Mouse (Mus musculus) gastrocnemius, postnatal 36 days (tissue): ENCODE measurements around the gene Gm8113. TPM values are rescaled to one million over a fixed set of nuclear protein-coding genes. Genes with fewer than 3 reads are reported as not detected.
"Not testable (repeated sequence)": the region's sequence is repeated elsewhere in the genome, so short reads cannot be mapped to it uniquely, and the experiment has no call there.

Experiments
- DNase-seq, 2 experiments: peaks; one replicate each; pipeline ENCODE4 v3.0.0; 2022
- intact Hi-C: fragments of 180-260 bp; cut with DNase I; formaldehyde crosslinking; loops from one replicate; pipeline ENCODE4 v1.15.1; 2025
- long read RNA-seq, 2 experiments: library from polyadenylated mRNA; stranded (forward); transcript quantifications; one replicate each; pipeline ENCODE4 v2.0.0; 2021
- total RNA-seq, 2 experiments: library from RNA; stranded (reverse); gene quantifications; 2 replicates each; pipeline ENCODE4 v1.2.3; 2021

The Gm8113 gene
- under 1 TPM; 0.20 to 0.28 TPM for total RNA-seq
- long read RNA-seq, experiment 1 = 0 reads
- long read RNA-seq, experiment 2 = 0 reads

DNA sequence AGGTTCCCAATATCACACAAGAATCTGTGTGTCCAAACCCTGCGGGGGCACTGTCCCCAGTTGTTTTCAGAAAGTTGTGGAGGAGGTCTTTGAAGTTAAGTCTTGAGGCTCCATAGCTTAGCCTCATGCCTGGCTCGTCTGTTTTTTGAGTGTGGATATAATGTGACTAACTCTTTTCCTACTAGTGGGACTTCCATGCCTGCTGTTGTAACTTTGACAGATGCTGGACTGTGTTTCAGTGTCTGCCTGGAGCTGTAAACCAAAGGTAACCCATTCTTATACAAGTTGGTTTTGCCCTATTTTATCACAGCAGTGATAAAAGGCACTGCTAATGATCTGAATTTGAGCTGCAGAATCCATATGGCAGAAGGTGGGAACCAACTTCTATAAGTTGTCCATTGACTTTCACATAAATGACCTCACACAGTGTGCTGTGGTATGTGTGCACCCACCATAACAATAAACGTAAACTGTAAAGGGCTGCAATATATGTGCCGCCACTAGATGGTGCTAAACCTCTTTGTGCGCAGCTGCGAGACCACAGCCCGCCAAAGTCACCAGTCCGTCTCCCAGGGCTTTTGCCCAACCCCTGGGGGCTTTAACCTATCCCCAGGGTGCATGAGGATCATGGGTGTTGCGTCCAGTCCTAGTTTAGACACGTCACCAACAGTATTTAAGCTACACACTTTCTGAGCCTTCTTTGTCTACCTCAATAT lies at the start of gene Gm8113:
Gene Gm8113, plus strand, starts transcription at position 703 of the 716 bp plus-strand sequence.
- intact Hi-C loops = loop anchor here (10.0 kb wide), 1 partner anchor 60 kb away; no protein-coding TSS in a partner anchor
- DNase-seq = peak; percentile 5 to 14

DNA sequence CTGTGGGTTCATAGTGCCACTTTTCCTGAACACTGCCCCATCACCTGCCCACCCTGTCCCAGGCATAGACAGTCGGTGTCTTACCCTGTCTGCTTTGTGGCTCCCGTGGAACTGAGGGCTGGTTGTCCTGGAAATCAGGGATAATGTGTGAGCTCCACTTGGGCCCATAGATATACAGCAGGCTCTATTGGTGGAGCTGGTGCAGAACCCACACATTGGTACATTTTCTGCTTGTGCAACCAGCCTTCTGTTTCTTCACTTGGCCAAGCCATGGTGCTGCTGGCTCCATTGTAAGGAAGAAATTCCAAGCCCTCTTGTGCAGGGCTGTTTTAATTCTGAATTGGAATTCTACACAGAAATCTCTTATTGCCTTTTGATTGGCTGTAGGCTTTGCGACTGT lies 49.8 kb upstream of the Gm8113 start, which contains the start of gene Ear1:
Gene Ear1, minus strand, starts transcription at position 101 of the 400 bp plus-strand sequence.
- DNase-seq, intact Hi-C loops: not testable (repeated sequence)

DNA sequence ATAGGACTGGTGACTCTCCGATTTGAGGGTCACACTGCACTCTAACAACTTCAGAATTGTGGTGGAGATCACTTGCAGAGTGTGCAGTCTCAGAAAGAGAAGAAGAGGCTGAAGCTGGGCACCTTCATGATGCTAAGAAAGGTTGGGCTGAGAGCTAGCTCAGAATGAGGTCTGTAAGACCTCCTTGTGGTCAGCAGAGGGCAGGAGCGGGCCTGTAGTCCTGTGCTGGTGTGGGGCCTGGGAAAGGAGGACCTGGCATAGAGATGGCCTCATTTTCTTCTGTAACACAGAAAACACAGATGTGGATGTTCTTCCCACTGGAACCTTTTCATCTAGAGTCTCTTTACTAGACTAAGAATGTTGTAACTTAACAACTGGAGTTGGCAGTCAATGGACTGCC lies 47.4 kb upstream of the Gm8113 start:
- DNase-seq, intact Hi-C loops: not testable (repeated sequence)

DNA sequence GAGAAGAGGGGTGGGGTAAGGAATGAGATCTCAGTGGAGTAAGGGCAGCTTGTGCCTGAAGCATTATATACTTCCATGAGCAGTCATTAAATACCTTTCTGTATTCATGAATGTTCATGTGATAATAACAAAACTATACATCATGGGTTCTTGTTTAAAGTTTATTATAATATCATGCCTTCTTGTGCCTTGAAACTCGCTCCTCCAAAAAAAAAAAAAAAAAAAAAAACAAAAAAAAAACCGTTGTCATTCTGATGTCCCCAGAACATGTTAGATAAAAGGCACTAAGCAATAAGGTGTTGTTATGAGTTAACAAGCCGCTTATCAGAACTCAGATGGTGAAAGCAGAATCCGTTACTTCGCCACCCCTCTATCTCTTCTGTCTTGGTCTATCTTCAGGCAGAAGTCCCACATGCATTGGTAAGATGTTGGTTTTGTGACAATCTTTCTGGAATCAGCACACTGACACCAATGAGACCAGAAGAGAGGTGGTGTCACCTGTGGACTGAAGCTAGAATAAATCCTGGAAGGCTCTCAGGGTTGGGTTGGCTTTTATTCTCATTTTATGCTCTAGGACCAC lies 45.1 kb upstream of the Gm8113 start:
- intact Hi-C loops, DNase-seq: not testable (repeated sequence)

DNA sequence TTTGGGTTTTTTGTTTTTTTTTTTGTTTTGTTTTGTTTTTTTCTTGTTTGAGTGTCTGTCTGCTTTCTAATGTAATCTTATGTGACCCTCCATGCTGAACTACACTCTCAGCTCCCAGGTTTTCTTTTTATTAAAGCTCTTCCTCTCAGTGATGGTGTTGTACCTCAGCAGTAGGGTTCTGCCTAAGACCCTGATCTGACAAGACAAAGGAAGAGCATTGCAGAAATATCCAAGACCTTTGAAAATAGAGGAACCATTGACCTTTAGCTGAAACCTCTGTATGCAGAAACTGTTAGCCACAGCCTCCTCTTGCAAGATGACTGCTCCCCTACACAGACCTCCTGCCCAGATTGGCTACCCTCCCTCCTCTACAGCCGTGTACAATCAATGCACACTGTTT lies 39.0 kb upstream of the Gm8113 start:
- DNase-seq, intact Hi-C loops: not testable (repeated sequence)

DNA sequence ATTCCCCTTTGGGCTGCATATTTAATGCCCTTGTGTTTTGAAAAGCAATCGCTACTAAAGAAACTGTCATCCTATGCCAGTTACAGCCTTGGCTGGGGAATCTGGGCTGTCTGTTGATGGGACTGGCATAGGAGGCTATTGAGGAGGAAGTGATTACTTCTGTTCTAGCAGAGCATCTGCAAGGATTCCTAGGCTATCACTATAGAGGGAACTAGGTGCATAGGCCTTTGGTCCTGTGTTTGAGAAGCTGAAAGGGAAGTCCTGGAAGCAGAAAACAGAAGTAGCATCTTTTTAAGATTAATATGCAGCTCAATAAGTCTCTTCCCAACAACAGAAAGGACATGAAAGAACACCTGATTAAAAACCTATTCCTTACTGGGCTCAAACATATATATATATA lies 33.9 kb upstream of the Gm8113 start:
- intact Hi-C loops, DNase-seq: not testable (repeated sequence)

DNA sequence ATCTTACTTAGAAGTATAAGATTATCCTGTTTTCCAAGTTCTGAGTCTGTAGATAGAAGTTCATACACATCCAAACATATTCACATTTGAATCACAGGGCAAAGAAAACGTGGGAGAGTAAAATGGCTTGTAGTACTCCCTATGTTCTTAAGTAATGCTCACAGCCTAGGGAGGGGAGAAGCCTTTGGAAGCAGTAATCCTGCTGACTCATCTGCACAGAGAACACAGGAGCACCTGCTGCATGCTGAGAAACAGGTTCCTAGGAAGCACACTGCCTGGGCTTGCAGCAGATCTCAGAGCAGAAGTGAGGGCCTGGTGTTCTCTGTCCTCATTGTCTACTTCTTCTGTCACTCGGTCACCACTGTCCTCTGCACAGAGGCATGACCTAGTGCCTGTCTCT lies 29.8 kb upstream of the Gm8113 start:
- intact Hi-C loops = not testable (repeated sequence)

DNA sequence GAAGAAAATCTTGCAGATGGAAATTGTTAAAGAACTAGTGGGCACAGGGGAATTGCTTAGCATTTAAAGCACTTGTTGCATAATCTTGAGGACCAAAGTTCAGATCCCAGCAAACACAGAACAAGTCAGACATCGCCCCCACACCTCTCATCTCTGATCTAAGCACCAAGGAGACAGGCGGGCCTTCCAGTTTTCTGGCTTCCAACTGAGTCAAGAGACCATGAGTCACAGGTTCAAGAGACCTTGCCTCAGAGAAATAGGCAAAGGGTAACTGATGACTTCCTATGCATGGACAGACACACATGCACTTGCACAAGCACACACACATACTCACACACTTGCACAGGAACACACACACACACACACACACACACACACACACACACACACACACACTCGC lies 26.6 kb upstream of the Gm8113 start:
- not testable (repeated sequence) for DNase-seq

More for the DNA sequence above, 29.8 kb upstream of the Gm8113 start:
- DNase-seq = not testable (repeated sequence)

DNA sequence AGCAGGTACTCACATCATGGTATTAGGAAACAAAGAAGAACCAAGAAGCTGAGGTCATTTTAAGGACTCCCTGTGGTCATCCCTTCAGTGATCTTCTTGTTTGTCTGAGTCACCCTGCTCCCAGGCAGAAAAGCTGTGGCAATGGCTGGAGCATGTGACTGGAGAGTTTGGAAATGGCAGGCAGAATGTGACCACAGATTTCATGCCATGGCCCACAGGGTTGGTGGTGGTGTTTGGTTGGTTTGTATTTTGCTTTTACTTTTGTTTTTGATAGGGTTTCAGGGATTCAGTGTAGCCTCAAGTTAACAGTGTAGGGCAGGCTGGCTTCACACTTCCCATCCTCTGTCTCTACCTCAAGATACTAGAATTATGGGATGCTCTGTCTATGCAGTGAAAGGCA lies 7.0 kb upstream of the Gm8113 start:
- DNase-seq = not testable (repeated sequence)

More for the DNA sequence above, 26.6 kb upstream of the Gm8113 start:
- intact Hi-C loops = not testable (repeated sequence)

DNA sequence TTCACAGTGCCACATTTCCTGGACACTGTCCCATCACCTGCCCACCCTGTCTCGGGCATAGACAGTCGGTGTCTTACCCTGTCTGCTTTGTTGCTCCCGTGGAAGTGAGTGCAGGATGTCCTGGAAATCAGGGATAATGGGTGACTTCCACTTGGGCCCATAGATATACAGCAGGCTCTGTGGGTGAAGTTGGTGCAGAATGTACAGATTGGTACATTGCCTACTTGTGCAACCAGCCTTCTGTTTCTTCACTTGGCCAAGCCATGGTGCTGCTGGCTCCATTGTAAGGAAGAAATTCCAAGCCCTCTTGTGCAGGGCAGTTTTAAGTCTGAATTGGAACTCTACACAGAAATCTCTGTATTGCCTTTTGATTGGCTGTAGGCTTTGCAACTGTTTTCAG lies 1.7 kb upstream of the Gm8113 start, which contains the start of gene Ear10:
Gene Ear10, minus strand, starts transcription at position 101 of the 400 bp plus-strand sequence.
- intact Hi-C loops = loop anchor here (10.0 kb wide), 1 partner anchor 61 kb away; no protein-coding TSS in a partner anchor

More for the DNA sequence above, 7.0 kb upstream of the Gm8113 start:
- intact Hi-C loops = not testable (repeated sequence)

DNA sequence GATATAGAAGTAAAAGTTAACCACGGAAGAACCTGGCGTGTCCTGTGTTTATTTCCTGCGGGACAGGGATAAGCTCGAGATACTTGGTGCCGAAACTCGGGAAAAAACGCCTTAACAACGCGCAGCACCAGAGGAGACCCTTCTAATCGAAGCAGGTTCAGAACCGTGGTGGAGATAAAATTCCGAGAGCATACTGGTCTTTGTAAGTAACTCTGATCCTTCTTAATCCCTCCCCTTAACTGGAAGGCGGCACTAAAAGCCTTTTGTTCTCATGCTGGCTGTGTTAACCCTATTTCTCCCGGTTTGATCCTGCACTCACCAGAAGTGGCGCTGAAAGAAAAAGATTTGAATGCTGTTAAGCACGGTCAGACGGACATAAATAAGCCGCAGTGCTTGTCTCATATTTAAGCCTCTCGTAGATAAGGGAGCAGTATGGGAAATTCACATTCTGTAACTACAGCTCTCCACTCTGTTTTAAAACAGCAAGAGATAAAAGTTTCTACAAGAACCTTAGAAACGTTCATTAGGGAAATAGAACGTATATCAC lies 287 bp downstream of the Gm8113 start:
- intact Hi-C loops = loop anchor here (10.0 kb wide), 1 partner anchor 59 kb away; no protein-coding TSS in a partner anchor
- DNase-seq = peak in 1 of 2 experiments; percentile 11

More for the DNA sequence above, 1.7 kb upstream of the Gm8113 start, which contains the start of gene Ear10:
- DNase-seq = not testable (repeated sequence)

DNA sequence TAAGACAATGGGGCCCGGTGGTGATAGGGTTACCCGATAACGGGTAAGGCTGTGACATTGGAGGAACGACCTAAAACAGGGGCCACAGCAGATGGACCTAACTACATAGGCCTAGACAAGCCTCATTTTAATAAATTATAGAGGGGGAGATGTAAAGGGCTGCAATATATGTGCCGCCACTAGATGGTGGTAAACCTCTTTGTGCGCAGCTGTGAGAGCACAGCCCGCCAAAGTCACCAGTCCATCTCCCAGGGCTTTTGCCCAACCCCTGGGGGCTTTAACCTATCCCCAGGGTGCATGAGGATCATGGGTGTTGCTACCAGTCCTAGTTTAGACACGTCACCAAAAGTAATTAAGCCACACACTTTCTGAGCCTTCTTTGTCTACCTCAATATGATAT lies 7.8 kb downstream of the Gm8113 start:
- DNase-seq = not testable (repeated sequence)

DNA sequence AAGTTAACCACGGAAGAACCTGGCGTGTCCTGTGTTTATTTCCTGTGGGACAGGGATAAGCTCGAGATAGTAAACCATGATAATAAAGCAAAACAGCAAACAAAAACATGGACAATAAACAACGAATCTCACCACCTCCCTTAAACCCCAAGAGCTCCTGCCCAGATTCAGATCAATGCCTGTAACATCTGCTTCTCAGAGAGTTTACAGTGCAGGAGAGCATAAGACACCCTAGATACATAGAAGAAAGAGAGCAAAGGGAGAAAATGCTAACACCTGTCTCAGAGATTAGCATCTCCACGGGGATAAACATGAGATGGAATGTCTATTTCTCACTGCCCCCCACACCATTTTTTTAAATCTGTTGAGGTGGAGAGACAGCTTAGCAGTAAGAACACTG lies 8.2 kb downstream of the Gm8113 start:
- intact Hi-C loops, DNase-seq: not testable (repeated sequence)

More for the DNA sequence above, 7.8 kb downstream of the Gm8113 start:
- intact Hi-C loops = not testable (repeated sequence)

DNA sequence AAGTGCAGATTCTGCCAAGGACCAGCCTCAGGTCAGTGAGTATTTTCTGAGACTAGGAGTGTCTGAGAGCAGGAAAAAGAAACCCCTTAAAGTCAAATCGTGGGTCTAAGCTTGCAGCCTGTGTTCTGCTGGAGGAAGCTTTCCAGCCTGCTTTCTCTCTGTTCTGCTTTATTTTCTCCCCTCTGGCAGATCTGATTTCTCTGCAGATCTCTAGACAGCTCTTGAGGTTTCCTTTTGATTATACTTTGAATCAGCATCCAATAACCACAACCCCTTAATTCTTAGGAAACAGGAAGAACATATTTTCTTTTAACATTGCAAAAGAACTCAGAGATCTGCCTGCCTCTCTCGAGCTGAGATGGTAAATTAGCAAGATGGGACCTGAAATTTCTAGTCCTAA lies 28.2 kb downstream of the Gm8113 start:
- DNase-seq, intact Hi-C loops: not testable (repeated sequence)

DNA sequence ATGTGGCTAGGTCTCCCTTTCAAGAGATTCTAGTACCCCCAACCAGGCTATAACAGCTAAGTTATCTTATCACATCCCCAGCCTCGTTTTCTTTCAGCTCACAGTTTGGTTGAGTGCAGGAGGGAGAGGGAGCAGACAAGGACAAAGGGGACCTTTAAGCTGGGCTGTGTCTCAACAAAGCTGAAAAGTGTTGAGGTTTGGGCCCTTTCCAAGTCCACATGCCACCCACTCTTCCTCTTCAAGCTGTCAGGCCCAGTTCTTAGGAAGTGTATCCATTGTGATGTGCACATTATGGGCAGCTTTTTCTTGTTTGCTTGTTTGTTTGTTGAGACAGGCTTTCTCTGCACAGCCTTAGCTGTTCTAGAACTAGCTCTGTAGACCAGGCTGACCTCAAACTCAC lies 29.9 kb downstream of the Gm8113 start:
- intact Hi-C loops, DNase-seq: not testable (repeated sequence)

DNA sequence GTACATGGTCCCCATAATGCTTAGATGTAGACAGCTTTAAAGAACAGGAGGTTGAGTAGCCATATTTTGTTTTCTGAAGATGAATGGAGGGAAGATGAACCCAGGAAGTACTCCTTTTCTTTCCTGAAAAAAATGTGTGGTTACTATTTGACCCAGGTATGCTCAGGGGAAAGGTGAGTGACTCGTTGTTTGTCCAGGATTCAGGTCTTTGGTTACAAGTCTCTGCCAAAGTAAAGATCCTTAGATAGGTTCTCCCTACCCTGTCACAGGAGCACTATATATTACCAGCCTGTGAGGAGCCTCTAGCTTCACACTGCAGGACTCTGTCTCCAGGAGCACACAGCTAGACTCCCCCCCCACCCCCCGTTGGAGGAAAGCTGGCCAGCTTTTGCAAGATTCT lies 31.6 kb downstream of the Gm8113 start, which contains the start of gene Ang5:
Gene Ang5, plus strand, starts transcription at position 301 of the 400 bp plus-strand sequence.
- intact Hi-C loops, DNase-seq: not testable (repeated sequence)

Other genes with a start within 250 kb of the Gm8113 start
- gene Gm8165, start 248.2 kb upstream of the Gm8113 start, total RNA-seq = not detected
- under 1 TPM in 1 of 2 experiments, not detected in 1; 0.27 TPM for gene Gm7324, start 227.6 kb upstream of the Gm8113 start, total RNA-seq
- not detected for gene Gm16506, start 197.9 kb upstream of the Gm8113 start, total RNA-seq
- not detected for gene Gm6526, start 177.5 kb upstream of the Gm8113 start, total RNA-seq
- not detected for gene Gm8180, start 140.6 kb upstream of the Gm8113 start, total RNA-seq
- not detected for gene Ear1, start 49.9 kb upstream of the Gm8113 start, total RNA-seq
- gene Ear10, start 1.8 kb upstream of the Gm8113 start, total RNA-seq = not detected
- gene Ang5, start 31.7 kb downstream of the Gm8113 start, total RNA-seq = not detected
- gene Ang6, start 76.9 kb downstream of the Gm8113 start, total RNA-seq = not detected
- gene Ear2, start 177.3 kb downstream of the Gm8113 start, total RNA-seq = under 1 TPM; 0.76 to 0.89 TPM
- gene Gm3327, start 198.5 kb downstream of the Gm8113 start, total RNA-seq = not detected